Mouse (Mus musculus) liver, adult 2 months (tissue): ENCODE results near the gene Yjefn3.

Source experiments
- CTCF ChIP-seq: fragments of 200-500 bp; IDR thresholded peaks from 2 replicates; pipeline ENCODE4 v1.5.1; 2011; ENCODE audit warnings: low read depth, low read length, control low read depth
- POLR2A ChIP-seq: fragments of 200-500 bp; IDR thresholded peaks from 2 replicates; pipeline ENCODE4 v1.6.1; 2011; ENCODE audit warnings: low read length, control low read depth; ENCODE audit not compliant: insufficient read depth; ENCODE audit errors: extremely low read depth

DNA sequence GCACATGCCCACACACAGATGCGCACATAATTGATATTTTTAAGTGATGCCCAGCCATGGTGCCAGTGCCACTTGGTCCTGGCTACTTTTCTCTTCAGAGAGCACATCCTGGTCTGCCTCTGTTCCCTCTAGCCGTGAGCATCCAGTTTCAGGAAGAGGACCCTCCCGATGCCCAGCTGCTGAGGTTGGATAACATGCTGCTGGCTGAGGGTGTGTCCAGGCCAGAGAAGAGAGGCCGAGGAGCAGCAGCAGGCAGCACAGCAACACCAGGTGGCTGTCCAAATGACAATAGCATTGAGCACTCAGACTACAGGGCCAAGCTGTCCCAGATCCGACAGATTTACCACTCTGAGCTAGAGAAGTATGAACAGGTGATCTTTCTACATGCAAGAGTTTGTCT lies 38.3 kb downstream of the Yjefn3 start:
- no peak for TF ChIP-seq CTCF
- no peak for TF ChIP-seq POLR2A
